Mouse (Mus musculus) heart, postnatal 0 days (tissue): ENCODE measurements at regions not wholly inside any gene's neighbourhood (a gene's known extent, or its start where the extent isn't known, plus 50 kb on each side); places are given as distances from the start of the nearest gene placed in this dataset.
"Not testable (repeated sequence)": the region's sequence is repeated elsewhere in the genome, so short reads cannot be mapped to it uniquely, and the experiment has no call there.

Source experiments
- CTCF ChIP-seq: IDR thresholded peaks from 2 replicates; pipeline ENCODE4 v1.5.1; 2016; ENCODE audit warnings: antibody characterized with exemption, control low read depth, low read depth
- EP300 ChIP-seq: IDR thresholded peaks from 2 replicates; pipeline ENCODE4 v1.6.1; 2016; ENCODE audit warnings: antibody characterized with exemption, low read depth

- TF ChIP-seq CTCF, EP300: not testable (repeated sequence)
Observed at GRCm38 (mm10) chr2:168392171-168392570, 110.6 kb upstream of the Kcng1 start.
